Mouse (Mus musculus) embryonic fibroblast, embryonic 13.5 days (primary cell): ENCODE measurements at regions not wholly inside any gene's neighbourhood (a gene's known extent, or its start where the extent isn't known, plus 50 kb on each side); places are given as distances from the start of the nearest gene placed in this dataset.

Source experiments
- CTCF ChIP-seq: IDR thresholded peaks from 2 replicates; pipeline ENCODE4 v1.5.1; 2011; ENCODE audit warnings: mild to moderate bottlenecking, control low read depth, low read length, moderate library complexity, borderline replicate concordance; ENCODE audit not compliant: insufficient read depth
- POLR2A ChIP-seq: IDR thresholded peaks from 2 replicates; pipeline ENCODE4 v1.6.1; 2011; ENCODE audit warnings: low read depth, mild to moderate bottlenecking, control low read depth, low read length, moderate library complexity

GRCm38 (mm10) chr4:45610937-45611336 is 78.7 kb upstream of the Shb start:
- TF ChIP-seq CTCF (no peak), POLR2A (no peak)
